Mouse (Mus musculus): Measurements from ENCODE around the gene Dusp3. TPM values are rescaled to one million over a fixed set of nuclear protein-coding genes. Genes with fewer than 3 reads are reported as not detected.

Dusp3 gene
- polyA plus RNA-seq, 1 experiment = 19.7 TPM

DNA sequence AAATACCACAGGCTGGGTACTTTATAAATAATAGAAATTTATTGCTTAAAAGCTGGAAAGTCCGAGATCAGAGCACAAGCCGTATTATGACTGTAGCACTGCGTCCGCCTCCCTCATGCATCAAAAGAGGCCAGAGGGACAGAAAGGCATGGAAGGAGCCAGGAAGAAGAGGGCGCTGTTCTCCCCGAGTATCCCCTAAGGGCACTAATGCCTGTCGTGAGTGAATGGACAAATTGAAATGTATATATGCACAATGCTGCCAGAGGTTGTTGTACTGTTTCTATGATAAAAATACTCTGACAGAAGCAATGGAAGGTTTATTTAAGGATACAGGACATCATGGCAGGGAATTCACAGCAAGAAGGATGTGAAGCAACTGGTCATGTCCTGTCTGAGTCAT is 43.2 kb upstream of the Dusp3 start:
- 60% methylated on average over 7 of the region's 7 CpGs for WGBS
- Histone ChIP-seq H3K4me1 (replicated peaks; ENCODE audit: control insufficient read depth, insufficient read depth, low read length) (peaks cover 3% of the 10 kb centered on the region; the same call in 1 of the 2 replicates), H3K27me3 (ENCODE audit: control insufficient read depth, insufficient read depth, low read length) (peaks cover 2% of the 10 kb centered on the region; the same call in 1 of the 2 replicates), H3K27ac (ENCODE audit: control insufficient read depth, insufficient read depth, low read length) (no peak overlapping the region), H3K4me3 (ENCODE audit: control insufficient read depth, insufficient read depth, low read length) (no peak overlapping the region), H3K36me3 (ENCODE audit: control insufficient read depth, insufficient read depth, low read length) (no peaks in the 10 kb centered on the region)
- no peak for TF ChIP-seq CTCF (IDR thresholded peaks at IDR 0.05; ENCODE audit: borderline replicate concordance, control insufficient read depth, extremely low read depth, insufficient read depth, low read length, poor library complexity)
- TF ChIP-seq POLR2A (IDR thresholded peaks at IDR 0.05; ENCODE audit: control insufficient read depth, extremely low read depth, insufficient read depth, low read length, poor library complexity) = no peak
- DNase-seq = no peak

- Histone ChIP-seq H3K27me3 (ENCODE audit: control insufficient read depth, insufficient read depth, low read length) (peaks cover 2% of the 10 kb centered on the region; the same call in 1 of the 2 replicates), H3K27ac (ENCODE audit: control insufficient read depth, insufficient read depth, low read length) (no peak overlapping the region), H3K4me3 (ENCODE audit: control insufficient read depth, insufficient read depth, low read length) (no peak overlapping the region), H3K4me1 (replicated peaks; ENCODE audit: control insufficient read depth, insufficient read depth, low read length) (peaks cover 3% of the 10 kb centered on the region; the same call in 1 of the 2 replicates), H3K36me3 (ENCODE audit: control insufficient read depth, insufficient read depth, low read length) (no peaks in the 10 kb centered on the region)
- TF ChIP-seq CTCF (IDR thresholded peaks at IDR 0.05; ENCODE audit: borderline replicate concordance, control insufficient read depth, extremely low read depth, insufficient read depth, low read length, poor library complexity) (no peak), POLR2A (IDR thresholded peaks at IDR 0.05; ENCODE audit: control insufficient read depth, extremely low read depth, insufficient read depth, low read length, poor library complexity) (no peak)
- DNase-seq = no peak
- WGBS = 76% methylated on average over 4 of the region's 4 CpGs
Measured at GRCm38 (mm10) chr11:102029304-102029703, 42.5 kb upstream of the Dusp3 start.

DNA sequence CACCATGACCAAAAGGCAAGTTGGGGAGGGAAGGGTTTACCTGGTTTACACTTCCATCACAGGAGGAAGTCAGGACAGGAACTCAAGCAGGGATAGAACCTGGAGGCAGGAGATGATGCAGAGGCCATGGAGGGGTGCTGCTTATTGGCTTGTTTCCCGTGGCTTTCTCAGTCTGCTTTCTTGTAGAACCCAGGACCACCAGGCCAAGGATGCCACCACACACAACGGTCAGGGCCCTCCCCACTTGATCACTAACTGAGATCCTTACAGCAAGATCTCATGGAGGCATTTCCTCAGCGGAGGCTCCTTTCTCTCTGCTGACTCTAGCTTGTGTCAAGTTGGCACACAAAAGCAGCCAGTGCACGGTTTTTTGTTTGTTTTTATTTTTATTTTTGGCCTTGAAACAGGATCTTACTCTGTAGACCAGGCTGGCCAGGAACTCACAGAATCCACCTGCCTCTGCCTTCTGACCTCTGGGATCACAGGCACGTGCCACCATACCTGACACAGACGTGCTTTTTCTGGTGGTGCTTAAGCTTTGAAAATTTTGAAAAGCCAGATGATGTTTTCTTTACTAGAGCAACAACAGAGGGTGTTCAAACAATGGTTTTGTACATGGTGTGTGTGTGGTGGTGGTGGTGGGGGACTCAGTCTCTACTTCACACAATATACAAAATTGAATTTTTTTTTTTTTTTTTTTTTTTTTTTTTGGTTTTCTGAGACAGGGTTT is 41.4 kb upstream of the Dusp3 start, which contains the start of gene Mpp3:
Mpp3 (minus strand) TSS at position 375 of the 730 bp plus-strand sequence.
- TF ChIP-seq CTCF (IDR thresholded peaks at IDR 0.05; ENCODE audit: borderline replicate concordance, control insufficient read depth, extremely low read depth, insufficient read depth, low read length, poor library complexity) (no peak), POLR2A (IDR thresholded peaks at IDR 0.05; ENCODE audit: control insufficient read depth, extremely low read depth, insufficient read depth, low read length, poor library complexity) (no peak)
- no peak for DNase-seq
- Histone ChIP-seq H3K27me3 (ENCODE audit: control insufficient read depth, insufficient read depth, low read length) (peaks cover 2% of the 10 kb centered on the region; the same call in 1 of the 2 replicates), H3K27ac (ENCODE audit: control insufficient read depth, insufficient read depth, low read length) (no peak within 1 kb of the TSS), H3K36me3 (ENCODE audit: control insufficient read depth, insufficient read depth, low read length) (no peaks in the 10 kb centered on the region), H3K4me3 (ENCODE audit: control insufficient read depth, insufficient read depth, low read length) (no peak within 1 kb of the TSS), H3K4me1 (replicated peaks; ENCODE audit: control insufficient read depth, insufficient read depth, low read length) (peaks cover 3% of the 10 kb centered on the region; the same call in 1 of the 2 replicates)
- WGBS = 88% methylated on average over 6 of the region's 6 CpGs

- no peaks in the 10 kb centered on the region for H3K36me3 ChIP-seq (ENCODE audit: control insufficient read depth, insufficient read depth, low read length)
- TF ChIP-seq POLR2A (IDR thresholded peaks at IDR 0.05; ENCODE audit: control insufficient read depth, extremely low read depth, insufficient read depth, low read length, poor library complexity) (no peak), CTCF (IDR thresholded peaks at IDR 0.05; ENCODE audit: borderline replicate concordance, control insufficient read depth, extremely low read depth, insufficient read depth, low read length, poor library complexity) (no peak)
Measured at GRCm38 (mm10) chr11:102027361-102028017, 40.7 kb upstream of the Dusp3 start.

GRCm38 (mm10) chr11:102026694-102027360 is 40.0 kb upstream of the Dusp3 start:
- H3K27ac ChIP-seq (ENCODE audit: control insufficient read depth, insufficient read depth, low read length) = no peak overlapping the region
- peak; percentile 26 for DNase-seq
- peaks cover 3% of the 10 kb centered on the region; the same call in 1 of the 2 replicates for H3K4me1 ChIP-seq (replicated peaks; ENCODE audit: control insufficient read depth, insufficient read depth, low read length)
- WGBS = 1% methylated on average over 63 of the region's 73 CpGs
- no peaks in the 10 kb centered on the region for H3K36me3 ChIP-seq (ENCODE audit: control insufficient read depth, insufficient read depth, low read length)
- H3K27me3 ChIP-seq (ENCODE audit: control insufficient read depth, insufficient read depth, low read length) = peaks cover 2% of the 10 kb centered on the region; the same call in 1 of the 2 replicates
- peak overlapping the region; percentile 28 for H3K4me3 ChIP-seq (ENCODE audit: control insufficient read depth, insufficient read depth, low read length)
- TF ChIP-seq POLR2A (IDR thresholded peaks at IDR 0.05; ENCODE audit: control insufficient read depth, extremely low read depth, insufficient read depth, low read length, poor library complexity) (no peak), CTCF (IDR thresholded peaks at IDR 0.05; ENCODE audit: borderline replicate concordance, control insufficient read depth, extremely low read depth, insufficient read depth, low read length, poor library complexity) (no peak)

More at GRCm38 (mm10) chr11:102027361-102028017, 40.7 kb upstream of the Dusp3 start:
- peaks cover 3% of the 10 kb centered on the region; the same call in 1 of the 2 replicates for H3K4me1 ChIP-seq (replicated peaks; ENCODE audit: control insufficient read depth, insufficient read depth, low read length)
- DNase-seq = no peak
- peaks cover 2% of the 10 kb centered on the region; the same call in 1 of the 2 replicates for H3K27me3 ChIP-seq (ENCODE audit: control insufficient read depth, insufficient read depth, low read length)
- WGBS = 13% methylated on average over 12 of the region's 12 CpGs
- no peak overlapping the region for H3K27ac ChIP-seq (ENCODE audit: control insufficient read depth, insufficient read depth, low read length)
- H3K4me3 ChIP-seq (ENCODE audit: control insufficient read depth, insufficient read depth, low read length) = no peak overlapping the region
